Mouse (Mus musculus) cortical plate, adult 2 months (tissue): ENCODE measurements at regions not wholly inside any gene's neighbourhood (a gene's known extent, or its start where the extent isn't known, plus 50 kb on each side); places are given as distances from the start of the nearest gene placed in this dataset.

ENCODE experiments used
- CTCF ChIP-seq: fragments of 200-500 bp; IDR thresholded peaks from 2 replicates; pipeline ENCODE4 v1.5.1; 2011; ENCODE audit warnings: mild to moderate bottlenecking, control low read depth, low read length; ENCODE audit not compliant: insufficient read depth; ENCODE audit errors: extremely low read depth
- POLR2A ChIP-seq: fragments of 200-500 bp; IDR thresholded peaks from 2 replicates; pipeline ENCODE4 v1.6.1; 2011; ENCODE audit warnings: mild to moderate bottlenecking, low read length, control low read depth; ENCODE audit not compliant: insufficient read depth; ENCODE audit errors: extremely low read depth

DNA sequence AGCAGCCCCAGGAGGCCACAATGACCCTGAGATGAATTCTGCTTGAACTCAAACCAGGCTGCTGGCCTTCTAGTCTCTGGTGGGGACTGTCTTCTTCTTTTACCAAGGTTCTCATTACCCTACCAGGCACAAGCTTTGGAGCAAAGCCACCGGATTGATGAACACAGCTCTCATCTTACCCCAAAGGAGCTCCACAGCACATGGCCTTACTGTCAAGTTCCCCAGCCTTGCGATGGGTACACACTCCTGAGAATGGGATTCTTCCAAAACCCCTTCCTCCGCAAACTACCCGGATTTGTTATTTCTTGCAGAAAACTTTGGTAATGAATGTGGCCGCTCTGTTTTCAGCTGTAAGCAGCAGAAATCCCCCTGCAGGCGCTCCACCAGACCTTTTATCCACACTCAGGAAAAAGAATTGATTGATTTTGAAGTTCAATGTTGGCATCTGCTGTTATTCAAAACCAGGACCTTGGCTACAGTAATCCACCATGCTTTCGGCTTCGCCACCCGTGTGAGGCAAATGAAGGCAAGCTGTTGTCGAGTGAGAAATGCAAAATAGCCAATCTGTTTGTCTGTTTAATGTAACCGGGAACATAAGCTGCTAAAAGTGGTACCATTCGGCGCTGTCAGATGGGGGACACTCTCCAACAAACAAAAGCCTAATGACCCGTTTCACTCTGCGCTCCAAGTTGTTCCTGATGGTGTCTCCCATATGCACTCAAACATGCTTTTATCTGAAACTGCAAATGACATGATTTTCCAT is 278.9 kb downstream of the Maf start:
- TF ChIP-seq POLR2A (no peak), CTCF (no peak)
